Mouse (Mus musculus) MEL (cell line): ENCODE data around the gene Ltb4r2. TPM values are rescaled to one million over a fixed set of nuclear protein-coding genes. Genes with fewer than 3 reads are reported as not detected.

Experiments used
- DNase-seq: peaks from one replicate; pipeline ENCODE4 v3.0.0; 2011; ENCODE audit warnings: low read depth, low spot score
- H3K27ac ChIP-seq: 2 replicates; pipeline ENCODE4 v1.5.1; 2012; ENCODE audit warnings: low read depth, mild to moderate bottlenecking, control low read depth, low read length, moderate library complexity; ENCODE audit not compliant: control insufficient read depth
- H3K27me3 ChIP-seq, 2 experiments: fragments of 150-350 bp in 1 of 2; sonication (generic) in 1 of 2; 2 replicates each; pipeline ENCODE4 v1.6.1; 2012; ENCODE audit warnings: low read length in 2 of 2, mild to moderate bottlenecking in 2 of 2, improper control_type of control experiment in 1 of 2, moderate library complexity in 1 of 2; ENCODE audit not compliant: insufficient read depth in 2 of 2, control insufficient read depth in 1 of 2
- H3K36me3 ChIP-seq, 2 experiments: 2 replicates each; pipeline ENCODE4 v1.6.1; 2012 to 2014; ENCODE audit warnings: low read length in 2 of 2, improper control_type of control experiment in 1 of 2, inconsistent platforms in 1 of 2, mild to moderate bottlenecking in 1 of 2; ENCODE audit not compliant: insufficient read depth in 2 of 2, control insufficient read depth in 1 of 2
- H3K4me1 ChIP-seq, 2 experiments: fragments of 150-350 bp in 1 of 2; sonication (generic) in 1 of 2; 2 replicates each; pipeline ENCODE4 v1.6.1; 2012; ENCODE audit warnings: low read length in 2 of 2, improper control_type of control experiment in 1 of 2, mild to moderate bottlenecking in 1 of 2; ENCODE audit not compliant: insufficient read depth in 2 of 2, control insufficient read depth in 1 of 2
- H3K4me3 ChIP-seq, 2 experiments: fragments of 150-350 bp in 1 of 2; sonication (generic) in 1 of 2; 2 replicates each; pipeline ENCODE4 v1.5.1; 2012; ENCODE audit warnings: low read depth in 2 of 2, low read length in 2 of 2, mild to moderate bottlenecking in 2 of 2, moderate library complexity in 2 of 2, control low read depth in 1 of 2, improper control_type of control experiment in 1 of 2; ENCODE audit not compliant: control insufficient read depth in 1 of 2, insufficient read depth in 1 of 2
- H3K79me2 ChIP-seq: 2 replicates; pipeline ENCODE4 v1.6.1; 2012; ENCODE audit warnings: mild to moderate bottlenecking, low read length, moderate library complexity; ENCODE audit not compliant: control insufficient read depth, poor library complexity, insufficient read depth
- H3K9ac ChIP-seq: 2 replicates; pipeline ENCODE4 v1.6.1; 2012; ENCODE audit warnings: low read depth, mild to moderate bottlenecking, control low read depth, low read length, moderate library complexity; ENCODE audit not compliant: control insufficient read depth, poor library complexity, severe bottlenecking
- H3K9me3 ChIP-seq: fragments of 150-350 bp; sonication (generic); replicated peaks from 2 replicates; pipeline ENCODE4 v1.6.1; 2012; ENCODE audit warnings: mild to moderate bottlenecking, low read length, improper control_type of control experiment, moderate library complexity; ENCODE audit not compliant: insufficient read depth
- BHLHE40 ChIP-seq: IDR thresholded peaks from 2 replicates; pipeline ENCODE4 v1.6.1; 2012; ENCODE audit warnings: low read depth, mild to moderate bottlenecking, inconsistent platforms, low read length, improper control_type of control experiment, borderline replicate concordance
- CHD2 ChIP-seq: IDR thresholded peaks from 2 replicates; pipeline ENCODE4 v1.6.1; 2011; ENCODE audit warnings: low read length, improper control_type of control experiment
- E2F4 ChIP-seq: IDR thresholded peaks from 2 replicates; pipeline ENCODE4 v1.6.1; 2011; ENCODE audit warnings: low read depth, low read length, improper control_type of control experiment, borderline replicate concordance
- ELF1 ChIP-seq: IDR thresholded peaks from 2 replicates; pipeline ENCODE4 v1.6.1; 2014; ENCODE audit warnings: low read depth, mild to moderate bottlenecking, inconsistent platforms, low read length, improper control_type of control experiment, moderate library complexity
- GATA1 ChIP-seq: IDR thresholded peaks from 2 replicates; pipeline ENCODE4 v1.6.1; 2011; ENCODE audit warnings: low read depth, low read length, improper control_type of control experiment
- HCFC1 ChIP-seq: IDR thresholded peaks from 2 replicates; pipeline ENCODE4 v1.6.1; 2012; ENCODE audit warnings: low read depth, mild to moderate bottlenecking, inconsistent platforms, low read length, improper control_type of control experiment, moderate library complexity
- JUND ChIP-seq: IDR thresholded peaks from 2 replicates; pipeline ENCODE4 v1.6.1; 2011; ENCODE audit warnings: low read depth, mild to moderate bottlenecking, improper control_type of control experiment, low read length
- KAT2A ChIP-seq: conservative IDR thresholded peaks from 2 replicates; pipeline ENCODE4 v1.6.1; 2012; ENCODE audit warnings: low read depth, low read length, improper control_type of control experiment, inconsistent platforms
- MAX ChIP-seq: IDR thresholded peaks from 2 replicates; pipeline ENCODE4 v1.6.1; 2011; ENCODE audit warnings: low read length, improper control_type of control experiment
- MAZ ChIP-seq: IDR thresholded peaks from 2 replicates; pipeline ENCODE4 v1.6.1; 2012; ENCODE audit warnings: low read depth, mild to moderate bottlenecking, inconsistent platforms, low read length, improper control_type of control experiment
- MYB ChIP-seq: IDR thresholded peaks from 2 replicates; pipeline ENCODE4 v1.6.1; 2011; ENCODE audit warnings: mild to moderate bottlenecking, low read depth, low read length, improper control_type of control experiment
- MYC ChIP-seq: IDR thresholded peaks from 2 replicates; pipeline ENCODE4 v1.6.1; 2011; ENCODE audit warnings: low read depth, mild to moderate bottlenecking, low read length, improper control_type of control experiment, moderate library complexity
- NRF1 ChIP-seq: IDR thresholded peaks from 2 replicates; pipeline ENCODE4 v1.6.1; 2014; ENCODE audit warnings: low read depth, mild to moderate bottlenecking, inconsistent platforms, low read length, improper control_type of control experiment, moderate library complexity; ENCODE audit not compliant: poor library complexity, insufficient read depth, severe bottlenecking
- POLR2A ChIP-seq, 2 experiments: IDR thresholded peaks; 2 replicates each; pipeline ENCODE4 v1.6.1; 2011 to 2012; ENCODE audit warnings: low read length in 2 of 2, mild to moderate bottlenecking in 2 of 2, control low read depth in 1 of 2, improper control_type of control experiment in 1 of 2, low read depth in 1 of 2, moderate library complexity in 1 of 2; ENCODE audit not compliant: control insufficient read depth in 1 of 2, insufficient read depth in 1 of 2, poor library complexity in 1 of 2
- POLR2AphosphoS2 ChIP-seq: IDR thresholded peaks from 2 replicates; pipeline ENCODE4 v1.6.1; 2011; ENCODE audit warnings: low read length, improper control_type of control experiment
- RCOR1 ChIP-seq: IDR thresholded peaks from 2 replicates; pipeline ENCODE4 v1.6.1; 2012; ENCODE audit warnings: low read depth, mild to moderate bottlenecking, inconsistent platforms, low read length, improper control_type of control experiment
- TAL1 ChIP-seq: IDR thresholded peaks from 2 replicates; pipeline ENCODE4 v1.6.1; 2012; ENCODE audit warnings: mild to moderate bottlenecking, inconsistent platforms, low read length, moderate library complexity, mixed read lengths
- TBP ChIP-seq: IDR thresholded peaks from 2 replicates; pipeline ENCODE4 v1.8.0; 2011; ENCODE audit warnings: low read depth, low read length, improper control_type of control experiment
- UBTF ChIP-seq: IDR thresholded peaks from 2 replicates; pipeline ENCODE4 v1.6.1; 2012; ENCODE audit warnings: low read depth, mild to moderate bottlenecking, inconsistent platforms, low read length, improper control_type of control experiment, moderate library complexity, borderline replicate concordance; ENCODE audit not compliant: insufficient read depth
- USF1 ChIP-seq: IDR thresholded peaks from 2 replicates; pipeline ENCODE4 v1.6.1; 2014; ENCODE audit warnings: low read depth, mild to moderate bottlenecking, inconsistent platforms, low read length, improper control_type of control experiment, moderate library complexity
- ZNF384 ChIP-seq: IDR thresholded peaks from 2 replicates; pipeline ENCODE4 v1.6.1; 2012; ENCODE audit warnings: low read depth, mild to moderate bottlenecking, inconsistent platforms, low read length, improper control_type of control experiment
- polyA plus RNA-seq, 2 experiments: library from polyadenylated mRNA; stranded (reverse) in 1 of 2; unstranded in 1 of 2; fragments of >175 nt in 1 of 2; fragments of >200 nt in 1 of 2; gene quantifications; 2 replicates each; pipeline versions ENCODE4 v1.2.1 to v1.2.4; 2012; ENCODE audit warnings: low replicate concordance in 2 of 2, low read depth in 1 of 2; ENCODE audit not compliant: insufficient read length in 2 of 2, insufficient read depth in 1 of 2, missing spikeins in 1 of 2
- total RNA-seq: library from RNA; depleted of rRNA; stranded (reverse); fragments of 300-350 nt; gene quantifications from 2 replicates; pipeline ENCODE4 v1.2.3, GENCODE M21; 2012

Ltb4r2 gene
- total and polyA plus RNA-seq, 3 experiments: 0.19 to 0.52 TPM; not detected in 1

DNA sequence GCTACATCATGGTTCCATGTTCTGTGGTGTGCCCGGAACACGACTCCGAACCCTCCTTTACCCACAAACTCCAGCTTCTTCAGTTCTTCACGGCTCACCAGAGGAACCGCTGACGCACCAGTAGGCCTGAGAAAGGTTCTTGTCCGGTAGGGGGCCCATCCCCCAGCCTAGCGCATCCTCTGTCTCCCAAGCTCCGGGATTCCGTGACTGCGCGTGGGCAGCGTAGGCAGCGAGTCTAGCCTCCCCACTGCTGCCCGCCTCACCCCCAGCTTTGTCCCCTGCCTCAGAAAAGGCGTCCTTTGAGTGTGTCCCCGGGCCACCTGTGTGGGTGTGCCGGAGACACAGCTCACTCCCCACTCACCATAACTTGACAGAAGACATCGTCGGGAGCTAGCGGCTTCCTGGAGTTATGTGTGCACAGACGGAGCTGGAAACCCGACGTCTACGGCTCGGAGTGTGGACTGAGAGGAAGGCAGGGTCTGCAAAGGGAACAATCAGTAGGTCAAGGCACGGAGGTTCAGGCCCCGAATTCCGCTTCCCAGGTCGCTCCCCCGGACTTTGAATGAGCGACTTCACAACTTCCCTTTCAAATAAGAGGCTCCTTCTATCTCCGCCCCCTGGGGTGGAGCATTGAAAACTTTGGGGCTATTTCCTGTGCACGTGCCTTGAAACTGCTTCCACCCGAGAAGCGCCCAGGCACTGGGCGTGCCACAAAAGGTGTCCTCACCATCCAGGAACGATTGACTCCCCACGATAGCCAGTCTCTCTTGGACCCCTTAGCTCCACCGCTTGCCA lies 27.2 kb downstream of the Ltb4r2 start, which contains the start of gene Ripk3 (continued):
- TF ChIP-seq BHLHE40: peak; percentile 99
- no peak for TF ChIP-seq CHD2
- TF ChIP-seq KAT2A: no peak; the same call in 1 of the 2 replicates
- peak; percentile 63 to 93; a peak in 3 of 4 replicates for TF ChIP-seq POLR2A (IDR thresholded peaks at IDR 0.05; ENCODE audit: control insufficient read depth in 1 of 2, insufficient read depth in 1 of 2, low read depth in 1 of 2, low read length in 2 of 2, poor library complexity in 1 of 2)
- no peak for TF ChIP-seq MYB
- no peak for TF ChIP-seq GATA1
- TF ChIP-seq MAZ: peak; percentile 69; the same call in 1 of the 2 replicates
- TF ChIP-seq NRF1: no peak
- TF ChIP-seq USF1: peak; percentile 89
- no peak for TF ChIP-seq E2F4
- peak; percentile 65; the same call in 1 of the 2 replicates for TF ChIP-seq HCFC1
- no peak for TF ChIP-seq ZNF384
- peak; percentile 94 for TF ChIP-seq TBP
- TF ChIP-seq ELF1: peak; percentile 76

- H3K27me3 ChIP-seq: no peaks in the 10 kb centered on the region
- peaks cover 2 to 13% of the 10 kb centered on the region in 2 experiments for H3K4me1 ChIP-seq
- TF ChIP-seq RCOR1 (no peak), MAX (no peak), MYC (no peak), POLR2AphosphoS2 (no peak), UBTF (no peak), TAL1 (no peak), JUND (no peak)
- no peaks in the 10 kb centered on the region for H3K9me3 ChIP-seq
- H3K4me3 ChIP-seq: no peak overlapping the region
- H3K9ac ChIP-seq: no peak overlapping the region
- H3K79me2 ChIP-seq: no peaks in the 10 kb centered on the region; the same call in 1 of the 2 replicates
- H3K27ac ChIP-seq: no peak overlapping the region
- no peak for DNase-seq
- peaks cover 0 to 12% of the 10 kb centered on the region in 2 experiments; a peak in 2 of 4 replicates for H3K36me3 ChIP-seq
Observed at GRCm38 (mm10) chr14:55793461-55793860, 32.2 kb downstream of the Ltb4r2 start.
